Mouse (Mus musculus): ENCODE measurements around the gene Dek. TPM values are rescaled to one million over a fixed set of nuclear protein-coding genes. Genes with fewer than 3 reads are reported as not detected.

Dek gene
- polyA plus RNA-seq, 2 experiments = 126 to 232 TPM

- no peak for TF ChIP-seq POLR2A (IDR thresholded peaks at IDR 0.05; ENCODE audit: borderline replicate concordance, extremely low read depth, insufficient read depth, insufficient read length)
- H3K9me3 ChIP-seq (ENCODE audit: control insufficient read depth, low read length) = peaks cover 7% of the 10 kb centered on the region; the same call in 1 of the 2 replicates
- no peak overlapping the region for H3K4me2 ChIP-seq (replicated peaks; ENCODE audit: low read depth, low read length, severe bottlenecking)
- H3K36me3 ChIP-seq (ENCODE audit: control insufficient read depth, insufficient read depth, low read length) = no peaks in the 10 kb centered on the region
- peak overlapping the region; percentile 61 for H3K27ac ChIP-seq (replicated peaks; ENCODE audit: low read depth, low read length)
- DNase-seq (ENCODE audit: low spot score) (peak; percentile 90), ATAC-seq (ENCODE audit: low FRiP score, low read depth) (no peak)
- no peak overlapping the region for H3K4me3 ChIP-seq (replicated peaks; ENCODE audit: low read length)
- H3K4me1 ChIP-seq (ENCODE audit: control insufficient read depth, insufficient read depth, low read length) = 0 out of 2 replicates have a peak, but pooled peaks cover 2% of the 10 kb centered on the region
- no peak overlapping the region for H3K9ac ChIP-seq (ENCODE audit: low read depth, low read length, severe bottlenecking)
- 43% methylated on average over 7 of the region's 7 CpGs for WGBS
- no peaks in the 10 kb centered on the region for H3K27me3 ChIP-seq (ENCODE audit: control insufficient read depth, insufficient read depth, low read length)
Observed at GRCm38 (mm10) chr13:47135741-47136140, 29.7 kb upstream of the Dek start.

DNA sequence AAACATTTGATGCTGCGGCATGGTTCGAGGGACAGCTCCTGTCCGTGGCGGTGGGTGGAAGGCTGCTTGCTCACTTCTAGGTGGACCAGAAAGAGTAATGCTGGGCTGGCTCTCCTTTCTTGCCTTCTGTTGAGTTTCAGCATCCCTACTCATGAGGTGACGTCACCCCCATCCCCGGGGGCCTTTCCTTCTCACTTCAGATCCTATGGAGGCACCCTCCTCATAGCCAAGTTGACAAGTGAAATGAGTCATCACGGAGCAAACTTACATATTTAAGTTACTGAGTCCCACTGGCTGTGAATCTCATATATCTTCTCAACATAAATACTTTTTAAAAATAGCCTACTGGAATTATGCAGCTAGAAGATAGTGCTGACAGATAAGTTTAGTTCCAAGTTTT is 28.8 kb upstream of the Dek start:
- H3K9ac ChIP-seq (ENCODE audit: low read depth, low read length, severe bottlenecking) = no peak overlapping the region
- H3K4me2 ChIP-seq (replicated peaks; ENCODE audit: low read depth, low read length, severe bottlenecking) = no peak overlapping the region
- 96% methylated on average over 7 of the region's 7 CpGs for WGBS
- H3K27ac ChIP-seq (replicated peaks; ENCODE audit: low read depth, low read length) = no peak overlapping the region
- H3K27me3 ChIP-seq (ENCODE audit: control insufficient read depth, insufficient read depth, low read length) = no peaks in the 10 kb centered on the region
- no peak for TF ChIP-seq POLR2A (IDR thresholded peaks at IDR 0.05; ENCODE audit: borderline replicate concordance, extremely low read depth, insufficient read depth, insufficient read length)
- DNase-seq (ENCODE audit: low spot score) = no peak
- no peak for ATAC-seq (ENCODE audit: low FRiP score, low read depth)
- H3K4me1 ChIP-seq (ENCODE audit: control insufficient read depth, insufficient read depth, low read length) = 0 out of 2 replicates have a peak, but pooled peaks cover 2% of the 10 kb centered on the region
- H3K36me3 ChIP-seq (ENCODE audit: control insufficient read depth, insufficient read depth, low read length) = no peaks in the 10 kb centered on the region
- H3K4me3 ChIP-seq (replicated peaks; ENCODE audit: low read length) = no peak overlapping the region
- H3K9me3 ChIP-seq (ENCODE audit: control insufficient read depth, low read length) = peaks cover 7% of the 10 kb centered on the region; the same call in 1 of the 2 replicates

GRCm38 (mm10) chr13:47133058-47133457 is 27.1 kb upstream of the Dek start:
- Histone ChIP-seq H3K27ac (replicated peaks; ENCODE audit: low read depth, low read length) (no peak overlapping the region), H3K36me3 (ENCODE audit: control insufficient read depth, insufficient read depth, low read length) (no peaks in the 10 kb centered on the region), H3K4me2 (replicated peaks; ENCODE audit: low read depth, low read length, severe bottlenecking) (no peak overlapping the region), H3K9ac (ENCODE audit: low read depth, low read length, severe bottlenecking) (no peak overlapping the region), H3K4me1 (ENCODE audit: control insufficient read depth, insufficient read depth, low read length) (0 out of 2 replicates have a peak, but pooled peaks cover 2% of the 10 kb centered on the region), H3K27me3 (ENCODE audit: control insufficient read depth, insufficient read depth, low read length) (no peaks in the 10 kb centered on the region), H3K9me3 (ENCODE audit: control insufficient read depth, low read length) (no peaks in the 10 kb centered on the region), H3K4me3 (replicated peaks; ENCODE audit: low read length) (no peak overlapping the region)
- WGBS = 83% methylated on average over 8 of the region's 8 CpGs
- TF ChIP-seq POLR2A (IDR thresholded peaks at IDR 0.05; ENCODE audit: borderline replicate concordance, extremely low read depth, insufficient read depth, insufficient read length) = no peak
- ATAC-seq (ENCODE audit: low FRiP score, low read depth) = no peak
- DNase-seq (ENCODE audit: low spot score) = no peak

- Histone ChIP-seq H3K4me3 (replicated peaks; ENCODE audit: low read length) (no peak overlapping the region), H3K36me3 (ENCODE audit: control insufficient read depth, insufficient read depth, low read length) (no peaks in the 10 kb centered on the region), H3K27ac (replicated peaks; ENCODE audit: low read depth, low read length) (no peak overlapping the region), H3K4me2 (replicated peaks; ENCODE audit: low read depth, low read length, severe bottlenecking) (no peak overlapping the region), H3K9me3 (ENCODE audit: control insufficient read depth, low read length) (no peaks in the 10 kb centered on the region), H3K4me1 (ENCODE audit: control insufficient read depth, insufficient read depth, low read length) (no peaks in the 10 kb centered on the region), H3K9ac (ENCODE audit: low read depth, low read length, severe bottlenecking) (no peak overlapping the region), H3K27me3 (ENCODE audit: control insufficient read depth, insufficient read depth, low read length) (no peaks in the 10 kb centered on the region)
- WGBS = 61% methylated on average over 4 of the region's 4 CpGs
- ATAC-seq (ENCODE audit: low FRiP score, low read depth) (no peak), DNase-seq (ENCODE audit: low spot score) (no peak)
- no peak for TF ChIP-seq POLR2A (IDR thresholded peaks at IDR 0.05; ENCODE audit: borderline replicate concordance, extremely low read depth, insufficient read depth, insufficient read length)
Observed at GRCm38 (mm10) chr13:47129090-47129489, 23.1 kb upstream of the Dek start.

DNA sequence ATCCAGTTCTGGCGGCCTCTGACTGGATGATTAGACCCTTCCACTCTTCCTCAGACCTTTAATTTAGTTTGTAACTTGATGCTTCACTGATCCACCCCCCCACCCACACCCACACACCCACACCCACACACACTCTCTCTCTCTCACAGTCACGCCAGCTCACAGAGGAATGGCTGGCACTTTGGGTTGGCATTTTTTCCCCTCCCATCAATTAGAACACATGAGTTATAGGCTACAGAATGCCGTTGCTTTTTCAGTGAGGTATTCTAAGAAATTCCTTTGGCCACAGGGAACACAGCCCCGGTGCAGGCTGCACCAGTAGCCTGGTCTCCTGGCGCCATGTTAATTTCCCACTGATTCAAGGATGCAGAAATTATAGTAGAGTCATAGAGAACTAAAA is 19.6 kb upstream of the Dek start:
- WGBS = 54% methylated on average over 5 of the region's 5 CpGs
- Histone ChIP-seq H3K4me1 (ENCODE audit: control insufficient read depth, insufficient read depth, low read length) (peaks cover 3% of the 10 kb centered on the region; the same call in 1 of the 2 replicates), H3K27ac (replicated peaks; ENCODE audit: low read depth, low read length) (no peak overlapping the region), H3K9me3 (ENCODE audit: control insufficient read depth, low read length) (no peaks in the 10 kb centered on the region), H3K4me3 (replicated peaks; ENCODE audit: low read length) (no peak overlapping the region), H3K27me3 (ENCODE audit: control insufficient read depth, insufficient read depth, low read length) (0 out of 2 replicates have a peak, but pooled peaks cover 6% of the 10 kb centered on the region), H3K4me2 (replicated peaks; ENCODE audit: low read depth, low read length, severe bottlenecking) (no peak overlapping the region), H3K9ac (ENCODE audit: low read depth, low read length, severe bottlenecking) (no peak overlapping the region), H3K36me3 (ENCODE audit: control insufficient read depth, insufficient read depth, low read length) (no peaks in the 10 kb centered on the region)
- no peak for ATAC-seq (ENCODE audit: low FRiP score, low read depth)
- DNase-seq (ENCODE audit: low spot score) = no peak
- no peak for TF ChIP-seq POLR2A (IDR thresholded peaks at IDR 0.05; ENCODE audit: borderline replicate concordance, extremely low read depth, insufficient read depth, insufficient read length)

GRCm38 (mm10) chr13:47124986-47125385 is 19.0 kb upstream of the Dek start:
- DNase-seq (ENCODE audit: low spot score) (no peak), ATAC-seq (ENCODE audit: low FRiP score, low read depth) (no peak)
- 71% methylated on average over 6 of the region's 6 CpGs for WGBS
- peaks cover 3% of the 10 kb centered on the region; the same call in 1 of the 2 replicates for H3K4me1 ChIP-seq (ENCODE audit: control insufficient read depth, insufficient read depth, low read length)
- no peak overlapping the region for H3K4me3 ChIP-seq (replicated peaks; ENCODE audit: low read length)
- no peak overlapping the region for H3K9ac ChIP-seq (ENCODE audit: low read depth, low read length, severe bottlenecking)
- 0 out of 2 replicates have a peak, but pooled peaks cover 6% of the 10 kb centered on the region for H3K27me3 ChIP-seq (ENCODE audit: control insufficient read depth, insufficient read depth, low read length)
- no peak overlapping the region for H3K4me2 ChIP-seq (replicated peaks; ENCODE audit: low read depth, low read length, severe bottlenecking)
- no peak overlapping the region for H3K27ac ChIP-seq (replicated peaks; ENCODE audit: low read depth, low read length)
- no peaks in the 10 kb centered on the region for H3K9me3 ChIP-seq (ENCODE audit: control insufficient read depth, low read length)
- H3K36me3 ChIP-seq (ENCODE audit: control insufficient read depth, insufficient read depth, low read length) = no peaks in the 10 kb centered on the region
- TF ChIP-seq POLR2A (IDR thresholded peaks at IDR 0.05; ENCODE audit: borderline replicate concordance, extremely low read depth, insufficient read depth, insufficient read length) = no peak
